Mouse (Mus musculus) T-cell, adult 2 months (primary cell): Measurements from ENCODE around the gene Arl9.
"Not testable (repeated sequence)": the region's sequence is repeated elsewhere in the genome, so short reads cannot be mapped to it uniquely, and the experiment has no call there.

Source experiments
- DNase-seq: peaks from one replicate; pipeline ENCODE4 v3.0.0; 2022; ENCODE audit warnings: low spot score

Arl9 gene

GRCm38 (mm10) chr5:77028034-77028433 lies 24.2 kb downstream of the Arl9 start:
- no peak for DNase-seq

- peak; percentile 26 for DNase-seq
Measured at GRCm38 (mm10) chr5:77029735-77030134, 25.9 kb downstream of the Arl9 start.

- not testable (repeated sequence) for DNase-seq
Measured at GRCm38 (mm10) chr5:77035101-77035500, 31.2 kb downstream of the Arl9 start.

- DNase-seq = no peak
Measured at GRCm38 (mm10) chr5:77038451-77038850, 34.6 kb downstream of the Arl9 start.

GRCm38 (mm10) chr5:77039391-77039790 lies 35.5 kb downstream of the Arl9 start:
- DNase-seq = no peak

GRCm38 (mm10) chr5:77044362-77044761 lies 40.5 kb downstream of the Arl9 start:
- DNase-seq = no peak

GRCm38 (mm10) chr5:77052616-77053015 lies 48.8 kb downstream of the Arl9 start:
- DNase-seq = no peak

GRCm38 (mm10) chr5:77056881-77057440 lies 53.1 kb downstream of the Arl9 start:
- DNase-seq = no peak
